Mouse (Mus musculus): ENCODE measurements around the gene Tcl1b1. TPM values are rescaled to one million over a fixed set of nuclear protein-coding genes. Genes with fewer than 3 reads are reported as not detected.
"Not testable (repeated sequence)": the region's sequence is repeated elsewhere in the genome, so short reads cannot be mapped to it uniquely, and the experiment has no call there.

The Tcl1b1 gene
- polyA plus RNA-seq, 1 experiment: not detected

DNA sequence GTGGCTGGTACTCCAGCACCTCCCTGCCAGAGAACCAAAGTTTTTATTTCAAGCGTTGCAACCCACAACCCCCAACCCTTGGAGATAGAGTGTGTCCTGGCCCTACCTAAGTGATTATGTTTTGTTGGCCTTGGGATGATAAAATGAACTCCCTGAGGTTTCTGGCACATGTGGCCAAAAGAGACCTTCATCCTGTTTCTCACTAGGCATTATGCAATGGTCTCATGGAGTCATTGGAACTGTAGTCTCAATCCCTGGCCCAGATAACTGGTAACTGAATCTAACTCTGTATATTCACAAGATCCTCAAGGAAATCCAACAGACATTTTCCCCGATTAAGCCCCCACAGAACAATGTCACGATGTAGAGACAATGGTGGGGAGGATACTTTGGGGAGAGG lies 16.4 kb upstream of the Tcl1b1 start:
- no peak overlapping the region for H3K27ac ChIP-seq (ENCODE audit: insufficient read depth, low read length)
- H3K4me1 ChIP-seq (ENCODE audit: control insufficient read depth, insufficient read depth, low read length): no peaks in the 10 kb centered on the region
- no peak overlapping the region for H3K4me3 ChIP-seq (ENCODE audit: insufficient read depth, low read length)
- no peak for TF ChIP-seq CTCF (IDR thresholded peaks at IDR 0.05; ENCODE audit: borderline replicate concordance, insufficient read depth, low read length)
- TF ChIP-seq POLR2A (IDR thresholded peaks at IDR 0.05; ENCODE audit: low read depth, low read length): no peak

DNA sequence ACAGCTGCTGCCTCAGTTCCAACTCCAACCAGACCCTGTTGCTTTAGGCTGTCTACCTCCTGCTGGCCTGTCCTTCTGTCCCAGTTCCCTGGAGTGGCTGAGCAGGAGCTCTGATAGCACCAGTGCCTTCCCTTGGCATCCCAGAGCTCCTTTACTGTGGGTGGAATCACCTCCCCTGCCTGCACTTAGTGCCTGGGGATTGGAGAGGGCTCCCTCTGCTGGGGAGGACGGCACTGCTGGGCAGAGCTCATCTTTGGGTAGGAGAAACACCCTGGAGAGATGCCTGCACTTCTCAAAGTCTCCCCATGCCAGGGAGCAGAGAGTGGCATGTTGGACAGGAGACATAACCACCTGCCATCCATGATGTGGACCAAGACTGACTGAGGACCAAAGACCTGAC lies 14.6 kb upstream of the Tcl1b1 start:
- not testable (repeated sequence) for H3K27ac ChIP-seq (ENCODE audit: insufficient read depth, low read length); H3K4me1 ChIP-seq (ENCODE audit: control insufficient read depth, insufficient read depth, low read length); H3K4me3 ChIP-seq (ENCODE audit: insufficient read depth, low read length)

DNA sequence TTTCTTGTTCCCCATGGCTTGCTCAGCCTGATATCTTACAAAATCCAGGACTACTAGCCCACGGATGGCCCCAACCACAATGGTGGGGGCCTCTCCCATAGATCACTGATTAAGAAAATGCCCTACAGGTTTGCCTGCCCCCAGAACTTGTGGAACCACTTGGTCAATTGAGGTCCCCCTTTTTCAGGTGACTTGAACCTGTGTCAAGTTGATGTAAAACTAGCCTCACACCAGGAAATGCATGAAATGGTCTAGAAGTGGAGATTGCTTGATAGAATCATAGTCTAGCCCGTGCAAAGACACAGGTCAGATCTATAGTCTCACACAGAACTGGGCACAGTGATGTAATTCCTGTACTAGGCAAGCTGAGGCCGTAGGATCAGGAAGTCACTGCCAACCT lies 13.8 kb upstream of the Tcl1b1 start, which contains the start of gene Tcl1b2:
Gene Tcl1b2 (plus strand): TSS at position 301 of the 400 bp plus-strand sequence.
- TF ChIP-seq POLR2A (IDR thresholded peaks at IDR 0.05; ENCODE audit: low read depth, low read length): no peak
- Histone ChIP-seq H3K4me1 (ENCODE audit: control insufficient read depth, insufficient read depth, low read length) (no peaks in the 10 kb centered on the region), H3K4me3 (ENCODE audit: insufficient read depth, low read length) (no peak within 1 kb of the TSS), H3K27ac (ENCODE audit: insufficient read depth, low read length) (no peak within 1 kb of the TSS)

DNA sequence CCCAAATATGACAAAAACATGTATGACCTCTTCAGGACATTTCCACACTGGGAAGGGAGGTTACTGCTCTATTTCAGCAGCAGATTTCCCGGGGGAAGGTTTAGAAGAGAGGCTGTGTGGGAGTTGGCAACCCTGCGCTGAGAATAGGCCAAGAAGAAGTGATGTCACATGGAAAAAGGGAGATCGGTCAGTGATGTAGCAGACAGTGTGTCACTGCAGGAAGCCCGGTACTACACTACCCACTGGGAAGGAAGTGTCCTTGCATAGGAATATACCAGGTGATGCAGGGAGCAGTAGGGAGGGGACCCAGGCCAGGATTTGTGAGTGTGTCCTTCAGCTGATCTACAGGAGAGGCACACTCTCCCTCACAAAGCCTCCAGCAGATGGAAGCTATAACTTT lies 4.2 kb upstream of the Tcl1b1 start:
- H3K4me1 ChIP-seq (ENCODE audit: control insufficient read depth, insufficient read depth, low read length); H3K4me3 ChIP-seq (ENCODE audit: insufficient read depth, low read length); H3K27ac ChIP-seq (ENCODE audit: insufficient read depth, low read length): not testable (repeated sequence)

DNA sequence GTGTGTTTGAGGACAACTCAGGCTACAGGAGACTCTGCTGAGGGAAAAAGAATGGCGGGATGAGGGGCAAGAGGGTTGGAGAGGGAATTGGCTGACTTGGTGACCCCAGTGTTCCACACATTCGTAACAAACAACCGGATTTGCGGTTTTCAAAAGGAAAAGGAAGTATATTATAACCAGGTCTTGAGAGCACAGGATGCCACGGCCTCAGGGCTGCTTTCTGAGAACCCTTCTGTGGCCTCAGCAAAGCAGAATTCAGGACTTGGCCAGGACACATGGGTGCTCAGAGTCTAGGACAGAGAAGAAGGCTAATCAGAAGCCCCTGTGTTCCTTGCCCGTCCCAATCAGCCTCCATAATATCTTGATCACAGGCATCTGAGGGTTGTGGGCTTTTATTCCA lies 648 bp upstream of the Tcl1b1 start:
- H3K4me3 ChIP-seq (ENCODE audit: insufficient read depth, low read length): no peak overlapping the region
- no peaks in the 10 kb centered on the region for H3K4me1 ChIP-seq (ENCODE audit: control insufficient read depth, insufficient read depth, low read length)
- no peak for TF ChIP-seq CTCF (IDR thresholded peaks at IDR 0.05; ENCODE audit: borderline replicate concordance, insufficient read depth, low read length)
- H3K27ac ChIP-seq (ENCODE audit: insufficient read depth, low read length): no peak overlapping the region

DNA sequence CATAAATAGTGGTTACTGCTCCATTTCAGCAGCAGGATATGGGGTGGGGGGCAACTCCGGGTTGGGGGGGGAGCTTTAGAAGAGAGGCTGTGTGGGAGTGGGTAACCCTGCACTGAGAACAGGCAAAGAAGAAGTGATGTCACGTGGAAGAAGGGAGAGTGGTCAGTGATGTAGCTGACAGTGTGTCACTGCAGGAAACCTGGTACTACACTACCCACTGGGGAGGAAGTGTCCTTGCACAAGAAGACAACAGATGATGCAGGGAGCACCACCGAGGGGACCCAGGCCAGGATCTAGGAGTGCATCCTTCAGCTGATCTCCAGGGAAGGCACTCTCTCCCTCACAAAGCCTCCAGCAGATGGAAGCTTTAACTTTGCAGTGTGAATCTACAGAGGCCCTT lies 7.2 kb downstream of the Tcl1b1 start:
- Histone ChIP-seq H3K4me1 (ENCODE audit: control insufficient read depth, insufficient read depth, low read length) (no peaks in the 10 kb centered on the region), H3K27ac (ENCODE audit: insufficient read depth, low read length) (no peak overlapping the region), H3K4me3 (ENCODE audit: insufficient read depth, low read length) (no peak overlapping the region)
- TF ChIP-seq POLR2A (IDR thresholded peaks at IDR 0.05; ENCODE audit: low read depth, low read length) (no peak), CTCF (IDR thresholded peaks at IDR 0.05; ENCODE audit: borderline replicate concordance, insufficient read depth, low read length) (no peak)

DNA sequence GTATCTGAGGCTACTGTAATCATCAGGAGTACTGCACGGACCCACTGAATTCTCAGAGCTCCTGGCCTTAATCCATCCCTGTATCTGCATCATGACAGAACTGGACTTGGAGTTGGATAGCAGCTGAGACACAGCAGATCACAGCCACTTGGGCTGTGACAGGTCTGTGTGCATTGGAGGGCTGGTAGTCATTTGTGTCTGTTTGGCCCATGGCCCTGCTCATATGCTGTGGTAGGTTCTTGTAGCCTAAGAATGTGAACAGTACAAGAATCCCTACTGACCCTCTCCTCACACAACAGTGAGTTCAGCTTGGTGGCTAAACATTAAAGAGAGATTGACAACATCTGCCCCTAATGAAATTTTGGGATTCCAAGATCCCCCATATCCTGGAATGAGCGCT lies 13.9 kb downstream of the Tcl1b1 start:
- TF ChIP-seq CTCF (IDR thresholded peaks at IDR 0.05; ENCODE audit: borderline replicate concordance, insufficient read depth, low read length) (no peak), POLR2A (IDR thresholded peaks at IDR 0.05; ENCODE audit: low read depth, low read length) (no peak)
- no peak overlapping the region for H3K4me3 ChIP-seq (ENCODE audit: insufficient read depth, low read length)
- H3K27ac ChIP-seq (ENCODE audit: insufficient read depth, low read length): no peak overlapping the region

DNA sequence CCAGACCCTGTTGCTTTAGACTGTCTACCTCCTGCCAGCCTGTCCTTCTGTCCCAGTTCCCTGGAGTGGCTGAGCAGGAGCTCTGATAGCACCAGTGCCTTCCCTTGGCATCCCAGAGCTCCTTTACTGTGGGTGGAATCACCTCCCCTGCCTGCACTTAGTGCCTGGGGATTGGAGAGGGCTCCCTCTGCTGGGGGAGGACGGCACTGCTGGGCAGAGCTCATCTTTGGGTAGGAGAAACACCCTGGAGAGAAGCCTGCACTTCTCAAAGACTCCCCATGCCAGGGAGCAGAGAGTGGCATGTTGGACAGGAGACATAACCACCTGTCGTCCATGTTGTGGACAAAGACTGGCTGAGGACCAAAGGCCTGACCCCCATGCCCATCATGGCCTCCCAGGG lies 14.8 kb downstream of the Tcl1b1 start:
- H3K27ac ChIP-seq (ENCODE audit: insufficient read depth, low read length); H3K4me3 ChIP-seq (ENCODE audit: insufficient read depth, low read length); H3K4me1 ChIP-seq (ENCODE audit: control insufficient read depth, insufficient read depth, low read length): not testable (repeated sequence)

More for the DNA sequence above, 13.9 kb downstream of the Tcl1b1 start:
- H3K4me1 ChIP-seq (ENCODE audit: control insufficient read depth, insufficient read depth, low read length): no peaks in the 10 kb centered on the region

DNA sequence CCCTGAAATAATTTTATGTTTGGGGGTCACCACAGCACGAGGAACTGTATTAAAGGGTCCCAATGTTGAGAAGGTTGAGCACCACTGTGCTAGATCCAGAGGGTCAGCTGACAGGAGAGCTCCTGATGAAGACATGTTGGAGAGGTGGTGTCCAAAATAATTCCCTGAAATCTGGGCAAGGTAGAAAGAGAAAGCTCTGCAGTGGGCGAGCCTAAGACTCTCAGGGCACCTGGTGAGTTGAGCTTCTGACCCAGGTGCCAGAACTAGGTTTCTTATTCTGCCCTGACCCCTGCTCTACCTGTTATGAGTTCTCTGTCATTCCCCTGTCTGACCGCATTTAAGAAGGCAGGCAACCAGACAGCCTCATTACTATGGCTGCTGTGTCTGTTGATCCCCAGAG lies 16.6 kb downstream of the Tcl1b1 start, which contains the start of gene Tcl1b5:
Gene Tcl1b5 (plus strand): TSS at position 301 of the 400 bp plus-strand sequence.
- not testable (repeated sequence) for H3K4me1 ChIP-seq (ENCODE audit: control insufficient read depth, insufficient read depth, low read length); H3K27ac ChIP-seq (ENCODE audit: insufficient read depth, low read length); H3K4me3 ChIP-seq (ENCODE audit: insufficient read depth, low read length)

DNA sequence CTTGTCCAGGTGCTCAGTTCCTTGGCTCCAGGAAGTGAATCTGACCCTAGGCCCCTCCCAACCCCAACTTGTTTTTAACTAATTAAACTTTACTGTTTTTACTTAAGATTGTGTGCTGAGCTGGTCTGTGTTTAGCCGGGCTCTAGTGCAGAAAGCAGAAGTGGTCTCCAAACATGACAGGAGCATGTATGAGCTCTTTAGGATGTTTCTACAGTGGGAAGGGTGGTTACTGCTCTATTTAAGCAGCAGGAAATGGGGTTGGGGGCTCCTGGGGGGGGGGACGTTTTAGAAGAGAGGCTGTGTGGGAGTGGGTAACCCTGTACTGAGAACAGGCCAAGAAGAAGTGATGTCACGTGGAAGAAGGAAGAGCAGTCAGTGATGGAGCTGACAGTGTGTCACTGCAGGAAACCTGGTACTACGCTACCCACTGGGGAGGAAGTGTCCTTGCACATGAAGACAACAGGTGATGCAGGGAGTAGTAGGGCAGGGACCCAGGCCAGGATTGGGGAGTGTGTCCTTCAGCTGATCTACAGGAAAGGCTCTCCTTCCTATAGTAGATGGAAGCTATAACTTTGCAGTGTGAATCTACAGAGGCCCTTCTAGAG lies 21.7 kb downstream of the Tcl1b1 start:
- not testable (repeated sequence) for H3K4me1 ChIP-seq (ENCODE audit: control insufficient read depth, insufficient read depth, low read length); H3K27ac ChIP-seq (ENCODE audit: insufficient read depth, low read length); H3K4me3 ChIP-seq (ENCODE audit: insufficient read depth, low read length)

DNA sequence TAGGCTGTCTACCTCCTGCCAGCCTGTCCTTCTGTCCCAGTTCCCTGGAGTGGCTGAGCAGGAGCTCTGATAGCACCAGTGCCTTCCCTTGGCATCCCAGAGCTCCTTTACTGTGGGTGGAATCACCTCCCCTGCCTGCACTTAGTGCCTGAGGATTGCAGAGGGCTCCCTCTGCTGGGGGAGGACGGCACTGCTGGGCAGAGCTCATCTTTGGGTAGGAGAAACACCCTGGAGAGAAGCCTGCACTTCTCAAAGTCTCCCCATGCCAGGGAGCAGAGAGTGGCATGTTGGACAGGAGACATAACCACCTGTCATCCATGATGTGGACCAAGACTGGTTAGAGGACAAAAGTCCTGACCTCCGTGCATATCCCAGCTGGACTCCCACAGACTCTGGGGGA lies 29.5 kb downstream of the Tcl1b1 start:
- H3K27ac ChIP-seq (ENCODE audit: insufficient read depth, low read length); H3K4me1 ChIP-seq (ENCODE audit: control insufficient read depth, insufficient read depth, low read length); H3K4me3 ChIP-seq (ENCODE audit: insufficient read depth, low read length): not testable (repeated sequence)

DNA sequence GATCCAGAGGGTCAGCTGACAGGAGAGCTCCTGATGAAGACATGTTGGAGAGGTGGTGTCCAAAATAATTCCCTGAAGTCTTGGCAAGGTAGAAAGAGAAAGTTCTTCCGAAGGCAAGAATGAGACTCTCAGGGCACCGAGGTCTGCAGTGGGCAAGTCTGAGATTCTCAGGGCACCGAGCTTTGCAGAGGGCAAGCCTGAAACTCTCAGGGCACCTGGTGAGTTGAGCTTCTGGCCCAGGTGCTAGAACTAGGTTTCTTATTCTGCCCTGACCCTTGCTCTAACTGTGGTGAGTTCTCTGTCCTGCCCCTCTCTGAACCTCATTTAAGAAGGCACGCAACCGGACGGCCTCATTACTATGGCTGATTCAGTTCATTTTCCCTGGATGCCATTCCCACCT lies 31.3 kb downstream of the Tcl1b1 start, which contains the start of gene Tcl1b3:
Gene Tcl1b3 (plus strand): TSS at position 301 of the 400 bp plus-strand sequence.
- H3K4me3 ChIP-seq (ENCODE audit: insufficient read depth, low read length); H3K27ac ChIP-seq (ENCODE audit: insufficient read depth, low read length); H3K4me1 ChIP-seq (ENCODE audit: control insufficient read depth, insufficient read depth, low read length): not testable (repeated sequence)

DNA sequence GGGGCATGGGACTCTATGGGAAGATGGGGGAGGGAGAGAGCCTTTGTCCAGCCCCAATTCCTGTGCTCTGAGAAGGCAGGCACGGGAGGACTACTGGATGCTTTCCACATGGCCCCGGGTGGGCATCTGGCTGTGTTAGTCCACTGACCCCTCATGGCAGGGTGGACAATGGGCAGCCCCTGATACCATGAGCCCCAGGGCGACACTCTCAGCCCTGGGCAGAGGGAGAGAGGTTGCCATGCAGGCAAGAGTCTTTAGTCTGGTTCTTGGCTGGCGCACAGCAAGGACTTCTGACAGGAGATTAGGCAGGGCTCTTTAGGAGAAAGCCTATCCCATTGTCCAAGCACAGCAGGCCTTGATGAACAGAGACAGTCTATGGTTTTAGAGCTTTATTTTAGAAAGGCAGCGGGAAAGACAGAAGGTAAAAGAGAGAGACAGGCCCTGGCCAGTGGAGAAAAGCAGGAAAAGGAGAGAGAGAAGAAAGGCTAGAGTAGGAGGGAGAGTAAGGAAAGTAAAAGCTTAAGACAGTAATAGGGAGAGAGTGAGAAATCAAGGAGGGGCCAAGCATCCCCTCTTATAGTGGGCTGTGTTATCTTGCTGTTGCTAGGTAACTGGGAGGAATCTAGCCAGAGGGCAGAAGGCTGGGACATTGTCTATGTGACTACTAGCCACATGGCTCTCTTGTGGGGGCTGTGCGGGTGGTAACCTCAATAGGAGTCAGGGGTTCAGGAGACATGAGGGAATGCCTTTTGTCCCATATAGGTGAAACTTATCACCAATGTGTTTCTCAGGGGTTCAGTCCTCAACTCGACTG lies 40.4 kb downstream of the Tcl1b1 start:
- not testable (repeated sequence) for H3K4me1 ChIP-seq (ENCODE audit: control insufficient read depth, insufficient read depth, low read length); H3K4me3 ChIP-seq (ENCODE audit: insufficient read depth, low read length); H3K27ac ChIP-seq (ENCODE audit: insufficient read depth, low read length)

DNA sequence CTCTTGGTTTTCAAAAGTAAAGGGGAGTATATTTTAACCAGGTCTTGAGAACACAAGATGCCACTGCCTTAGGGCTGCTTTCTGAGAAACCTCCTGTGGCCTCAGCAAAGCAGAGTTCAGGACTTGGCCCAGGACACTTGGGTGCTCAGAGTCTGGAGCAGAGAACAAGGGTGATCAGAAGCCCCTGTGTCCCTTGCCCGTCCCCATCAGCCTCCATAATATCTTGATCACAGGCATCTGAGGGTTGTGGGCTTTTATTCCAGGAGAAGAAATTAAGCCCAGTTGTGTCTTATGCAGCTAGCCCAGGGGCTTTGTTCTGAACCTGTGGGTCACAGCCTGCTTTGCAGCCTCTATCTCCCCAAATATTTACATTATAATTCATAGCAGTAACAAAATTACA lies 42.2 kb downstream of the Tcl1b1 start, which contains the start of gene Tcl1b4:
Gene Tcl1b4 (plus strand): TSS at position 301 of the 400 bp plus-strand sequence.
- not testable (repeated sequence) for H3K27ac ChIP-seq (ENCODE audit: insufficient read depth, low read length); H3K4me1 ChIP-seq (ENCODE audit: control insufficient read depth, insufficient read depth, low read length); H3K4me3 ChIP-seq (ENCODE audit: insufficient read depth, low read length)
